Mouse (Mus musculus): ENCODE results near the gene Tent4a.
A peak's percentile ranks its signal among the peaks of the same experiment; 100 is the strongest.

Gene Tent4a

DNA sequence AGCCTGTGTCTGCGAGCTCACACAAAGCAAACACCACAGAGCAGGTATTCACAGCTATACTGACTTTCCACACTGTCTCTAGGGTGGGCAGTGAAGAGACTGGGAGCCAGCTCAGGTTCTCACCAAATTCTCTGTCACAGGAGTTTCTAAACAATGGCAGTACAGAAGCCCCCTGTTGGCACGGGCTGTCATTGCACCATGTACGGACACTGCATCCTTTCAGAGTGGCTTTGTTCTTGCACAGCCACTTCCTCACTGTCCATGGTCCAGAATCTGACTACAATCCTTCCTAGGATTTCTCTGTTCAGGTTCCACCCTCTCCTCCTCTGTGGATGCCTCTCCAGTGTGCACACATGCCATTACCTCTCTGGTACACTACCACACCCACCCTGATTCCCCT lies 10.6 kb upstream of the Tent4a start:
- DNase-seq (ENCODE audit: low spot score in 2 of 2) = peak; percentile 52 to 77

DNA sequence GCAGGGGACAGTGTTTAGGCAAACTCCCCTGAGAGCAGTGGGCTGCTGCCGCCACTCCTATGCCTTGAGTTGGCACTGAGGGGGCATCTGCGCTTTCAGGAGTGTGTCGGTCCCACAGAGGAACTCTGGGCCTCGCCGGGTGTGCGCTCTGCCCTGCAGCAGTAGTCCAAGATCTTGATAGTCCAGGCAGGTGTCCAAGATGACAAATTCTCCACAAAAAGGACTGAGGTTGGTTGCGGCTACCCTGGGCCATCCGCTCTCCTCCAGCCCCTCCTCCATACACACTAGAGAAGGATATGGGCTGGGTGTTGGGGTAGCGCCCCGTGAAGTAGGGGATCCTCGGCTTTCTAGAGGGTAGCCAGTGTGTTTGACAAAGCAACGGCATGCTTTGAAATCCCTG lies 9.2 kb upstream of the Tent4a start:
- DNase-seq (ENCODE audit: low spot score in 2 of 2) = no peak

GRCm38 (mm10) chr13:69542571-69543352 lies 8.3 kb upstream of the Tent4a start:
- no peak for DNase-seq (ENCODE audit: low spot score in 2 of 2)

DNA sequence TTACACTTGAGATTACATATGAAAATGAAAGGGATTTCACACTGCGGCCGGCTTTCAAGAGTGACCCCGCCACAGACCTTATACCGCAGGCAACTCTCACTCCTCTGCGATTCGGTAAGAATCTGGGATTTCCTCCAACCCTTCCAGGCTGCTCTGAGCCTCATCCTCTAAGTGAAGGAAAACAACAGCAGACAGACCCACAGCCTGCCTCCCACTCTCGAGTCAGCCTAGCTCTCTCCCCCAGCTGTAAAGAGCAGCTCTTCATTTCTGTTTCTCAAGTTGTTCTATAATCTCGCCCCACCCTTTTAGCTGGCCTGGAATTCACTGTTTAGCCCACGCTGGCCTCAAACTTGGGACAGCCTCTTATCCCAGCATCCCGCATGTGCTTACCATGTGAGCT lies 7.4 kb upstream of the Tent4a start:
- DNase-seq (ENCODE audit: low spot score in 2 of 2) = no peak

DNA sequence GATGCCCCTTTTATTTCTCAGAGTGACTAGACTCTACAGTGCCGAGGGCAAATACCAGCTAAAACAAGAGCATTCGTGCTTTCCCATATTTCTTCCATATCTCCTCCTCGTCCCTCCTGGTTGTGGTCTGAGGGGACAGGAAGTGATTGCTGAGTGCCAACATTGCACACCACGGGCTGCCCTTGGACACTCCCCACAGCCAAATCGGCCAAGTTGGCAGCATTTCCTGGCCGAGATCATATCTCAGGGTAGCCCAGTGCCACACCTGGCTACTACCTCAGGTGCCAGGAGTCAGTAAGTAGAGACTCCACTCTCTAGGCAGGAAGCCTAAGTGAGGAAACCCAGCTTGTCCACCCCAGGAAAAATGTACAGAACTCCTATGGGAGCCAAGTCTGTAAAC lies 6.8 kb upstream of the Tent4a start:
- no peak for DNase-seq (ENCODE audit: low spot score in 2 of 2)

GRCm38 (mm10) chr13:69538327-69538726 lies 3.9 kb upstream of the Tent4a start:
- no peak for DNase-seq (ENCODE audit: low spot score in 2 of 2)

DNA sequence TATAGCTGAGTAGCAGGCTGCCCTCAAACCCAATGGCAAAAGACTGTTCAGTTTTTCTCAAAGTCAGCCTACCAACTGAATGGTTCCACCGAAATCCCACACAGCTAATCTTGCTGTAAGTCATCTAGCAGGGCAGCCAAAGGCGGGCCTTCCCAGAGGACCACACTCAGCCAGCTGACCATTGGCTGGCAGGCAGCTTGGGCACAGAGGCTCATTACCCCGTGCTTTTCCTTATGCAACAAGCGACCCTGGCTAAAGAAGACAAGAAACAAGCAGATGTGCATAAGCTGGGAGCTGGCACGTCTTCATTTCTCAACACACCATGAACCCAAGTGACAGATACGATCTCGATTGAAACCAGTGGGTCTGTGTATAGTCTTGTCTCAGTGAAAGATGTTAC lies 2.9 kb upstream of the Tent4a start:
- DNase-seq (ENCODE audit: low spot score in 2 of 2) = no peak

GRCm38 (mm10) chr13:69536021-69536420 lies 1.6 kb upstream of the Tent4a start:
- no peak for DNase-seq (ENCODE audit: low spot score in 2 of 2)

DNA sequence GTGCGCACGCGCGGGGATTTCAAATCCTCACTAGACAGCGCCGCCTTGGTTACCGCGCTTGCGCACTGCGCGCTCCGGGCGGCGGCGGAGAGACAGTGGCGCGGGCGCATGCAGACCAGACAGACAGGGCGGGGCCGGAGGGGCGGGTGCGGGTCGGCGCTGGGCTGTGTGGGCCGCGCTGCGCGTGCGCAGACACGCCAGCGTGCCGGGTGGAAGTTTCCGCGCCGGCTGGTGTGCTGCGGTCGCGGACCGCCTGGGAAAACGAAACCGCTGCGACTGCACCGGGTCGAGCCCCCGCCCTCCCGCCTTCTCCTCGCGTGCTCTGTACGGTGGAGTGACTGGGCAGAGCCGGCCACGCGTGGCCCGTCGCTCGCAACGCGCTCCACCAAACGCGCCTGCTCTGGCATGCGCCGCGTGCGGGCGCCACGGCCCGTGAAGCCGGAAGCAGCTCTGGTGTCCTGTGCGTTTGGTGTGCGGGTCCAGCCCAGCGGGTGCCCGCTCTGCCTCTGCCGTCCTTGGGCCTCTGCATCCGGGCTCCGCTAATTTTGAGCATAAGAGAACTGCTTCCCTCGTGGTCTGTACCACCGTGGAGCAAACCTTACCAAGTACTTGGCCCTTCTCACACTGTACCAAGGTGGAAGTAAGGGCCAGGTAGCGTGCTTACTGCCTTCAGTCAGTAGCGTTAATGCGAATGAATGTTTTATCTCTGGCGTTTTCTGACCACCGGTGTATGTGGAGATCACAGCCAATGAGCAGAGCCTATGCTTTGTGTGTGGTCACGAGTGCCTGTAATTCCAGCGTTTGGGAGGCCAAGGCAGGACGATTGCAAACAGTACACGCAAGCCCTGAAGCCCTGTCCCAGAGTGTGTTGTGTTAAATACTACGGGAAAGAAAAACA lies 486 bp upstream of the Tent4a start:
- DNase-seq (ENCODE audit: low spot score in 2 of 2) = peak; percentile 98 to 99

DNA sequence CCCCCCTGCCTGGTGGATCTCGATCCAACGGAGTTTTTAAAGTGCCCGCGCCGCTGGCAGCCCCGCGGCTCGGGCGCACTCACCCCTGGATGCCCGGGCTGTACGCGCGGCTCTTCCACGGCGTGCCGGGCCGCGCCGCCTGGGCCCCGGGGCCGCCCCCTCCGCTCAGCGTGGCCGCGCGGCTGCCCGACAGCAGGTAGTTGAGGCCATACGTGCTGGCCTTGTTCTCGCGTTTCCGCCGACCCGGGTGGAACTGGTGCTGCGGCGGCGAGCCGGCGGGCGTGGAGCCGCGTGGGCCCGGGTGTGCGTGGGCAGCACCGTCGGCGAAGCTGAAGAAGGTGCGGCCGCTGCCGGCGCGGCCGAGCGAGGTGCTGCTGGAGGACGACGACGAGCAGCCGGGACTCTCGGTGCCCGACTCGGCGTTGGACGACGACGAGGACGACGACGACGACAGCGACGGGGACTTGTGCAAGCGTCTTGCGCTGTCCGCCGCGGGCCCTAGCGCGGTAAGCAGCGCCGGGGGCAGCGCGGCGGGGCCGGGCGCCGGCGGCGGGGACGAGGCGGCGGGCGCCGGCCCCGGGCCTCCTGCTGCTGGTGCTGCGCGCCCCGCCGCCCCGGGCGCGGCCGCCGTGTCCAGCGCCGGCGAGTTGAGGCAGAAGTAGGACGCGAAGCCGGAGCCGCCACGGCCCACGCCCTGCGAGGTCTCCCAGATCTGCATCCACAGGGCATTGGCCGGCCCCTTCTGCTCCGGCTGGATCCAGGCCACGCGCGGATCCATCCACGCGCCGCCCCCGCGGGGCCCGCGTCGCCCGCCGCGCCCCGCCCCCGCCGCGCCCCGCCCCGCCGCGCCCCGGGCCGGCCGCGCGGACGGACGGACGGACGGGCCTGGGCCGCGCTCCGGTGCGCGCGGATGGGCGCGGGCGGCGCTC lies 748 bp downstream of the Tent4a start, which contains the start of gene Nsun2:
Gene Nsun2 (plus strand): TSS at position 342 of the 929 bp plus-strand sequence.
- DNase-seq (ENCODE audit: low spot score in 2 of 2) = peak; percentile 61 to 82

GRCm38 (mm10) chr13:69532893-69533404 lies 1.5 kb downstream of the Tent4a start:
- DNase-seq (ENCODE audit: low spot score in 2 of 2) = no peak

- DNase-seq (ENCODE audit: low spot score in 2 of 2) = no peak
These were observed 2.1 kb downstream of the Tent4a start for GRCm38 (mm10) chr13:69532101-69532892.

GRCm38 (mm10) chr13:69531431-69531830 lies 3.0 kb downstream of the Tent4a start:
- no peak for DNase-seq (ENCODE audit: low spot score in 2 of 2)

DNA sequence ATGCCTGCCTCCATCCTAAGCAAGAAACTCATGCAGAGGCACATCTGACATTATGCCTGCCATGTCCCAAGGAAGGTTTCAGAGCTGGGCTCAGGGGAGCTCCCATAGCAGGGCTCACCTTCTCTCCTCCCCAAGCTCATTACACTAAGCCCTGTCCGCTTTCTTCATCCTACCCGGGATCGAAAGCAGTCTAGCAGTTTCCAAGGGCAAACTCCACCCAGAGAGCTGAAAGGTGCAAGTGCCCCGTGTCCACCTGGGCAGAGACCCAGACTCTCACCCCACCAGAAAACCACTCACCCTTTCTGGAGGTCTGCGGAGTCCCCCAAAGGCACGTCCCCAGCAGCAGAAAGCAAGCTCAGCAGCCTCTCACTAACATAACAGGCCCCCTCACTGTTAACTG lies 3.5 kb downstream of the Tent4a start:
- no peak for DNase-seq (ENCODE audit: low spot score in 2 of 2)

- no peak for DNase-seq (ENCODE audit: low spot score in 2 of 2)
These were observed 4.3 kb downstream of the Tent4a start for GRCm38 (mm10) chr13:69530156-69530555.

GRCm38 (mm10) chr13:69528531-69528930 lies 5.9 kb downstream of the Tent4a start:
- DNase-seq (ENCODE audit: low spot score in 2 of 2) = no peak

GRCm38 (mm10) chr13:69525867-69526266 lies 8.6 kb downstream of the Tent4a start:
- no peak for DNase-seq (ENCODE audit: low spot score in 2 of 2)

DNA sequence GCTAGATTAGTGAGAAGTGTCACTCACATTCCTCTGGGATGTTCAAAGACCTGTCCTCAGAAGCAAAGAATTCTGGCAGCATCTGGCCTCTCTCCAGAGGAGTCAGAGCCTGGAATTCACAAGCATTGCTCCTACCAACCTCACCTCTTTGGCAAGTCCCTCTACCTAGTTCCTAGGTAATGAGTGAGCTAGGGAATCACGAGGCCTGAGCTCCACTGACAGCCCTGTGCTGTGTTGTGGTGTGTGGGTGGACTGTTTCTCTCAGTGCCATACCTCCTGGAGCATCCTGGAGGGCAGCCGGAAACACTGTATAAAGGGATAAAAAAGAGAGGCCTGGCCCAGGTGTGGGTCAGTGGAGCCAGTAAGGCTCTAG lies 10.3 kb downstream of the Tent4a start:
- DNase-seq (ENCODE audit: low spot score in 2 of 2) = no peak

DNA sequence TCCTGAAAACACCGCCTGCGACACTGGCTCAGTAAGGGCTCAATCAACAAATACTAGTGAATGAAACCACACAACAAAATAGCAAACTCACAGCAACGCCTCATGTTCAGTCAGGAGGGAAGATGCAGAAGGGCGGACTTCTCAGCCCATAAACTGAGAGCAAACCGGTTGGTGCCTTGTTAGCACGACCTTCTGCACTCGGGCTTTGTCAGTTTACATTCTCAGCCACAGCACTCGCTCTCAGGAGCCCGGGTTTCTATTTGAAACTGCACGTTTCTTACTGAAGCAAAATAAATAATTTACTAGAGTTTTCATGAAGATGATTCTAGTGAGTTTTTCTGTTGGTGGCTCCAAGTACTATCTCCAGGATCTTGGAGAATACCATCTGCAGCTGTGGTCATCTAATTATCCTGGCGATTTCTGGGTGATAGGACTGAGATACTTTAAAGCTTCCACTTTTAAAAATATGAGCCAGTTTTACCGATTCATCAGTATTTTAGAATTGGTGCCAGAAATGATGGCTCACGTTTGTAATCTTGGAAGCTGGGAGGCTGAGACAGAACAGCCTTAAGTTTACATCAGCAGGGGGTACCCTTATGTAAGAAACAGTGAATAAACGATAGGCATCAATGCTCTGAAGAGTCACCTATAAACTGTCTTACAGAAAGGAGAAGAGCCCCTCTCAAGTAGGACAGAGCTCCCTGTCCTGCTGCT lies 10.8 kb downstream of the Tent4a start:
- DNase-seq (ENCODE audit: low spot score in 2 of 2) = no peak

DNA sequence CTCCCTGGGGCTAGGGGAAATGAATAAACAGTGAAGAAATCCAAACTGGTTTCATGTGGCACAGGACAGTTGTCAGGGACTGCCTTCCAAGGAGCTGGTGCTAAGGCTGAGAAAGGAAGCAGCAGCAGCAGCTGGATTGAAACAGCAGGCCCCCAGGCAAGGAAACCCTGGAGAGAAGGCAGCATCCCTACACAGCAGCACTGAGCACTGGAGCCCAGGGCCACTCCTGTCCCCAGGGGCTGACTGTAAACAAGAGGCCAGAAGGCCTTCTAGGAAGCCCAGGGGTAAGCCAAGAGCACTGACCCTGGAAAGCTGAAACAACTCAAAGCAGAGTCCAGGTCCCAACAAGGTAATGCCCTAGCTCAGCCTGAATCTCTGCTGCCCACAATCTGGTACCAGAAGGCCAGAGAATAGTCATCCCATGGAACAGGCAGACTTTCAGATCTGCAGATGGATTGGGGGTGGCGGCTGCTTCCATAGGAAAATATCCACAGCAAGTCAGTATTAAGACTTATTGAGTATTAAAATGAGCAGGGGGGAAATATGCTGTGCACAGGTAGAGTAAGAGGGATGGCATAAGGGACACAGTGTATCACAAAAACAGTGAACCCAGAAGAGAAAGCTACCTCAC lies 12.1 kb downstream of the Tent4a start:
- DNase-seq (ENCODE audit: low spot score in 2 of 2) = no peak

Measured in spleen, postnatal 4 days (tissue).